Mouse (Mus musculus) embryonic fibroblast, embryonic 13.5 days (primary cell): ENCODE measurements at regions not wholly inside any gene's neighbourhood (a gene's known extent, or its start where the extent isn't known, plus 50 kb on each side); places are given as distances from the start of the nearest gene placed in this dataset.

Experiments
- CTCF ChIP-seq: IDR thresholded peaks from 2 replicates; pipeline ENCODE4 v1.5.1; 2011; ENCODE audit warnings: mild to moderate bottlenecking, control low read depth, low read length, moderate library complexity, borderline replicate concordance; ENCODE audit not compliant: insufficient read depth
- POLR2A ChIP-seq: IDR thresholded peaks from 2 replicates; pipeline ENCODE4 v1.6.1; 2011; ENCODE audit warnings: low read depth, mild to moderate bottlenecking, control low read depth, low read length, moderate library complexity

DNA sequence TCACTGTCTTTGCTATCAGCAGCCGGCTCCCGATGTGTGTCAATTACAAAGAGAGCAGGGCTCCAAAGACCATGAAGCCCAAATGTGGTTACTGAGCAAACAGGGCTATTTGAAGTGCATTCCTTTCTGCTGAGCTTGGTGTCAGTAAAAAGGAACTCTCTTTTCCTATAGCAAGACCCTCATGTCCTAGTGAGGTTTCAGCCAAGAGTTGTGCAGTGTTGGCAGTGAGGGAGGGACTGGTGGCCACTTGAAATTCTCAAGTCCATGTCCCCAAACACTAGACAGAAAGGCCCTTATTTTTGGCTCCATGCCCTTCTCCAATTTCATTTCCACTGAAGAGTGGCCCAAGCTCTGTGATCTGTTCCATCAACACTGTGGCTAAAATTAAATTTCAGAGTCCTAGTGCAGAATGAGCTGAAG is 778.9 kb downstream of the Gsdmc2 start:
- TF ChIP-seq CTCF (no peak), POLR2A (no peak)
